Mouse (Mus musculus): ENCODE measurements around the gene Sardh.

DNA sequence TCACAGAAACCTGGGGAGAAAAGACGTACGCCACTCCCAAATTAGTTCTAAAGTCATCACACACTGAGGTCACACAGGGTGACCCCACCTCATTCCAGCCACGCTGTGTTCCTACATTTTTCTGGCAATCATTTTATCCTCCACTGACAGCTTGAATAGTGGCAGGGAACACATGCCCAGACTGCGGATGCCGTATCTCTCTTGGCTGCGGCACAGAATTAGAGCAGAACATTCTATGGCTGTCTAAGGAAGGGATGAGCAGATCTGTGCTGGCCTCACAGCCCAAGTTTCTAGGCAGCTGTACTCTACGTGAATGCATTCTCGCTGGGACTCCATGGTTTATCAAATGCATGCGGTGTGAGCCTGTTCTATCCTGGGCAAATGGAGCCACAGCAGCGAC lies 42.5 kb downstream of the Sardh start:
- no peak for TF ChIP-seq POLR2A (IDR thresholded peaks at IDR 0.05; ENCODE audit: low read depth, low read length)
- no peak for TF ChIP-seq CTCF (conservative IDR thresholded peaks at IDR 0.05 in 1 of 2, IDR thresholded peaks at IDR 0.05 in 1 of 2; ENCODE audit: low read depth in 2 of 2, low read length in 2 of 2)
- TF ChIP-seq UBTF (IDR thresholded peaks at IDR 0.05; ENCODE audit: low read depth, low read length) = no peak
- TF ChIP-seq POLR2AphosphoS2 (IDR thresholded peaks at IDR 0.05; ENCODE audit: low read depth, low read length) = no peak
- no peak for TF ChIP-seq E2F4 (IDR thresholded peaks at IDR 0.05; ENCODE audit: insufficient replicate concordance, low read depth, low read length)
- no peak for TF ChIP-seq CHD2 (IDR thresholded peaks at IDR 0.05; ENCODE audit: low read length)
